Mouse (Mus musculus): ENCODE data around the gene Auts2.

DNA sequence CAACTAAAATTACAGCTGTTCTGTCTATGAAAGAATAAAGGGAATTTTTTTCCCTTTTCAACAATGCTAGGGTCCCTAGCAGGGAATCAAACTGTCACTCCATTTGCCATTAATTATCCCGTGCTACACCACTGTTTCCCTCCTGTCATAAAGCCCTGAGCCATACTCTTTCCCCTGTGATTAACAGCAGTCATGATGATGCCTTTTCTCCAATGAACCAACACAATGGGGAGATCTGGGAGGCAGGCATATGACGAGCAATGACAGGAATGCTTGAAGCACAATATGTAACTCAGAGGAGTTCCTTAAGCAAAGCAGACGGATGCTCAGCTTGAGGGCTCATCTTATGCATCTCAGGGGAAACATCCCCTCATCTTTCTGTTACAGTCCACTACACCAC lies 113.8 kb downstream of the Auts2 start:
- TF ChIP-seq POLR2A (IDR thresholded peaks at IDR 0.05; ENCODE audit: borderline replicate concordance, extremely low read depth, low read depth, low read length) (no peak), CTCF (IDR thresholded peaks at IDR 0.05; ENCODE audit: insufficient read depth, low read length) (no peak)

All from lung, adult 2 months (tissue).